Mouse (Mus musculus) forebrain, embryonic 12.5 days (tissue): ENCODE data around the gene Anks6. TPM values are rescaled to one million over a fixed set of nuclear protein-coding genes. Genes with fewer than 3 reads are reported as not detected.

ENCODE experiments used
- ATAC-seq: fragments of 200-750 bp; cut with Nextera tagmentation; 2 replicates; pipeline ENCODE4 v1.8.0; 2017; ENCODE audit warnings: moderate TSS enrichment; ENCODE audit not compliant: low FRiP score
- H3K27ac ChIP-seq: fragments of 300-500 bp; sonication (generic); 2 replicates; pipeline ENCODE4 v1.5.1; 2016; ENCODE audit warnings: mild to moderate bottlenecking
- H3K27me3 ChIP-seq: fragments of 300-500 bp; sonication (generic); 2 replicates; pipeline ENCODE4 v1.6.1; 2016; ENCODE audit warnings: mild to moderate bottlenecking
- H3K36me3 ChIP-seq: fragments of 300-500 bp; sonication (generic); replicated peaks from 2 replicates; pipeline ENCODE4 v1.6.1; 2016; ENCODE audit warnings: mild to moderate bottlenecking
- H3K4me1 ChIP-seq: fragments of 300-500 bp; sonication (generic); 2 replicates; pipeline ENCODE4 v1.6.1; 2016
- H3K4me2 ChIP-seq: fragments of 300-500 bp; sonication (generic); 2 replicates; pipeline ENCODE4 v1.6.1; 2016; ENCODE audit warnings: mild to moderate bottlenecking, moderate library complexity
- H3K4me3 ChIP-seq: fragments of 300-500 bp; sonication (generic); replicated peaks from 2 replicates; pipeline ENCODE4 v1.5.1; 2016; ENCODE audit warnings: mild to moderate bottlenecking
- H3K9ac ChIP-seq: fragments of 300-500 bp; sonication (generic); 2 replicates; pipeline ENCODE4 v1.6.1; 2016; ENCODE audit warnings: mild to moderate bottlenecking
- H3K9me3 ChIP-seq: fragments of 300-500 bp; sonication (generic); 2 replicates; pipeline ENCODE4 v1.6.1; 2016
- WGBS: fragments of 180-500 bp; shearing (Covaris S2); methylation state at CpG from one replicate; pipeline ENCODE4 v1.1.7; 2016; 5-methylcytosine and 5-hydroxymethylcytosine counted together
- polyA plus RNA-seq: library from polyadenylated mRNA; unstranded; fragments of >200 nt; fragmentation: Nextera tagmentation; extraction: Ambion mirVana; gene quantifications from 2 replicates; pipeline ENCODE4 v1.2.1, GENCODE M21; 2016

Anks6 gene
- polyA plus RNA-seq, 1 experiment from 2014 or later = 5.6 TPM

GRCm38 (mm10) chr4:46982912-46983311, 74.3 kb downstream of the Anks6 start:
- Histone ChIP-seq H3K9ac (no peak overlapping the region), H3K27me3 (peaks cover 8% of the 10 kb centered on the region), H3K4me2 (no peak overlapping the region), H3K4me1 (no peaks in the 10 kb centered on the region), H3K27ac (no peak overlapping the region), H3K4me3 (no peak overlapping the region), H3K36me3 (no peaks in the 10 kb centered on the region), H3K9me3 (no peaks in the 10 kb centered on the region)
- no peak for ATAC-seq
- 75% methylated on average over 5 of the region's 5 CpGs for WGBS

GRCm38 (mm10) chr4:46982094-46982493, 75.1 kb downstream of the Anks6 start:
- 91% methylated on average over 4 of the region's 4 CpGs for WGBS
- Histone ChIP-seq H3K27me3 (peaks cover 5% of the 10 kb centered on the region), H3K4me1 (no peaks in the 10 kb centered on the region), H3K4me2 (no peak overlapping the region), H3K36me3 (no peaks in the 10 kb centered on the region), H3K9ac (no peak overlapping the region), H3K9me3 (no peaks in the 10 kb centered on the region), H3K27ac (no peak overlapping the region), H3K4me3 (no peak overlapping the region)
- ATAC-seq = no peak

- Histone ChIP-seq H3K36me3 (no peaks in the 10 kb centered on the region), H3K27me3 (no peaks in the 10 kb centered on the region; the same call in 1 of the 2 replicates), H3K9ac (no peak overlapping the region), H3K4me2 (no peak overlapping the region), H3K9me3 (no peaks in the 10 kb centered on the region), H3K4me3 (no peak overlapping the region), H3K4me1 (no peaks in the 10 kb centered on the region), H3K27ac (no peak overlapping the region)
- WGBS = 83% methylated on average over 6 of the region's 6 CpGs
- no peak for ATAC-seq
Measured at GRCm38 (mm10) chr4:46978371-46978770, 78.9 kb downstream of the Anks6 start.

GRCm38 (mm10) chr4:46977161-46977560, 80.1 kb downstream of the Anks6 start:
- Histone ChIP-seq H3K4me1 (no peaks in the 10 kb centered on the region), H3K9me3 (no peaks in the 10 kb centered on the region), H3K9ac (no peak overlapping the region), H3K4me2 (no peak overlapping the region), H3K36me3 (no peaks in the 10 kb centered on the region), H3K27ac (no peak overlapping the region), H3K27me3 (no peaks in the 10 kb centered on the region), H3K4me3 (no peak overlapping the region)
- 95% methylated on average over 7 of the region's 7 CpGs for WGBS
- no peak for ATAC-seq

GRCm38 (mm10) chr4:46976671-46977071, 80.6 kb downstream of the Anks6 start:
- 81% methylated on average over 11 of the region's 11 CpGs for WGBS
- H3K4me2 ChIP-seq = no peak overlapping the region
- no peak overlapping the region for H3K9ac ChIP-seq
- H3K4me1 ChIP-seq = no peaks in the 10 kb centered on the region
- no peaks in the 10 kb centered on the region for H3K9me3 ChIP-seq
- H3K36me3 ChIP-seq = no peaks in the 10 kb centered on the region
- ATAC-seq = no peak
- H3K27me3 ChIP-seq = no peaks in the 10 kb centered on the region
- no peak overlapping the region for H3K4me3 ChIP-seq
- no peak overlapping the region for H3K27ac ChIP-seq

- WGBS = 80% methylated on average over 10 of the region's 10 CpGs
Measured at GRCm38 (mm10) chr4:46973322-46973721, 83.9 kb downstream of the Anks6 start.

GRCm38 (mm10) chr4:46967981-46968380, 89.2 kb downstream of the Anks6 start:
- Histone ChIP-seq H3K27ac (no peak overlapping the region), H3K4me3 (no peak overlapping the region), H3K4me1 (no peaks in the 10 kb centered on the region), H3K4me2 (no peak overlapping the region), H3K9me3 (no peaks in the 10 kb centered on the region), H3K36me3 (no peaks in the 10 kb centered on the region), H3K9ac (no peak overlapping the region), H3K27me3 (no peaks in the 10 kb centered on the region)
- WGBS = 82% methylated on average over 10 of the region's 10 CpGs
- no peak for ATAC-seq

More at GRCm38 (mm10) chr4:46973322-46973721, 83.9 kb downstream of the Anks6 start:
- Histone ChIP-seq H3K27me3 (no peaks in the 10 kb centered on the region), H3K4me2 (no peak overlapping the region), H3K4me3 (no peak overlapping the region), H3K4me1 (no peaks in the 10 kb centered on the region), H3K9me3 (no peaks in the 10 kb centered on the region), H3K27ac (no peak overlapping the region), H3K9ac (no peak overlapping the region), H3K36me3 (no peaks in the 10 kb centered on the region)
- no peak for ATAC-seq

- Histone ChIP-seq H3K36me3 (no peaks in the 10 kb centered on the region), H3K4me2 (no peak overlapping the region), H3K27ac (no peak overlapping the region), H3K9ac (no peak overlapping the region), H3K4me3 (no peak overlapping the region), H3K9me3 (no peaks in the 10 kb centered on the region), H3K4me1 (no peaks in the 10 kb centered on the region), H3K27me3 (no peaks in the 10 kb centered on the region)
- no peak for ATAC-seq
Measured at GRCm38 (mm10) chr4:46966551-46966950, 90.7 kb downstream of the Anks6 start.

Other genes starting within 250 kb of the Anks6 start
- gene Gabbr2, start 65.6 kb downstream of the Anks6 start, polyA plus RNA-seq = 0.51 and 0.53 TPM in 2 replicates
- gene Galnt12, start 34.5 kb upstream of the Anks6 start, polyA plus RNA-seq = 3.8 and 4.4 TPM in 2 replicates
- 4.5 and 5.2 TPM in 2 replicates for gene Col15a1, start 150.7 kb upstream of the Anks6 start, polyA plus RNA-seq